Mouse (Mus musculus): ENCODE results near the gene Tns2. TPM values are rescaled to one million over a fixed set of nuclear protein-coding genes. Genes with fewer than 3 reads are reported as not detected.
"Not testable (repeated sequence)": the region's sequence is repeated elsewhere in the genome, so short reads cannot be mapped to it uniquely, and the experiment has no call there.

The Tns2 gene
- total and polyA plus RNA-seq, 2 experiments from 2014 or later: 5.5 to 9.2 TPM

GRCm38 (mm10) chr15:102072963-102073558 lies 27.2 kb upstream of the Tns2 start:
- Histone ChIP-seq H3K4me2 (ENCODE audit: low read depth, low read length) (peak overlapping the region; percentile 61), H3K36me3 (ENCODE audit: insufficient read depth, low read length) (no peaks in the 10 kb centered on the region), H3K9ac (replicated peaks; ENCODE audit: low read length) (peak overlapping the region; percentile 46), H3K27me3 (ENCODE audit: insufficient read depth, low read length) (no peaks in the 10 kb centered on the region), H3K27ac (peak overlapping the region; percentile 58; the same call in 1 of the 2 replicates), H3K4me1 (ENCODE audit: insufficient read depth, low read length) (peaks cover 8% of the 10 kb centered on the region; the same call in 1 of the 2 replicates), H3K4me3 (ENCODE audit: low read length) (peak overlapping the region; percentile 96), H3K9me3 (ENCODE audit: low read length) (no peaks in the 10 kb centered on the region)
- 15% methylated on average over 6 of the region's 6 CpGs for WGBS
- TF ChIP-seq CTCF (IDR thresholded peaks at IDR 0.05; ENCODE audit: low read depth): no peak
- ATAC-seq: peak; percentile 30; the same call in 1 of the 2 replicates
- no peak for DNase-seq (ENCODE audit: low spot score)

GRCm38 (mm10) chr15:102073559-102074069 lies 26.6 kb upstream of the Tns2 start, which contains the start of gene Eif4b:
Eif4b (plus strand) TSS chr15:102073773.
- ATAC-seq: peak; percentile 96

GRCm38 (mm10) chr15:102074070-102074731 lies 26.0 kb upstream of the Tns2 start:
- ATAC-seq (peak; percentile 73), DNase-seq (ENCODE audit: low spot score) (peak; percentile 83)
- Histone ChIP-seq H3K36me3 (ENCODE audit: insufficient read depth, low read length) (no peaks in the 10 kb centered on the region), H3K4me3 (ENCODE audit: low read length) (peak overlapping the region; percentile 96), H3K27ac (peak overlapping the region; percentile 99), H3K27me3 (ENCODE audit: insufficient read depth, low read length) (no peaks in the 10 kb centered on the region), H3K4me2 (ENCODE audit: low read depth, low read length) (peak overlapping the region; percentile 83), H3K9ac (replicated peaks; ENCODE audit: low read length) (peak overlapping the region; percentile 95), H3K4me1 (ENCODE audit: insufficient read depth, low read length) (peaks cover 8% of the 10 kb centered on the region; the same call in 1 of the 2 replicates), H3K9me3 (ENCODE audit: low read length) (no peaks in the 10 kb centered on the region)
- no peak for TF ChIP-seq CTCF (IDR thresholded peaks at IDR 0.05; ENCODE audit: low read depth)
- WGBS: under 1% methylated on average over 53 of the region's 57 CpGs

More at GRCm38 (mm10) chr15:102073559-102074069, 26.6 kb upstream of the Tns2 start, which contains the start of gene Eif4b:
- Histone ChIP-seq H3K27me3 (ENCODE audit: insufficient read depth, low read length) (no peaks in the 10 kb centered on the region), H3K4me1 (ENCODE audit: insufficient read depth, low read length) (peaks cover 8% of the 10 kb centered on the region; the same call in 1 of the 2 replicates), H3K36me3 (ENCODE audit: insufficient read depth, low read length) (no peaks in the 10 kb centered on the region), H3K9me3 (ENCODE audit: low read length) (no peaks in the 10 kb centered on the region), H3K27ac (peak within 1 kb of the TSS; percentile 99), H3K4me3 (ENCODE audit: low read length) (peak within 1 kb of the TSS; percentile 96), H3K4me2 (ENCODE audit: low read depth, low read length) (peak within 1 kb of the TSS; percentile 83), H3K9ac (replicated peaks; ENCODE audit: low read length) (peak within 1 kb of the TSS; percentile 95)
- no peak for TF ChIP-seq CTCF (IDR thresholded peaks at IDR 0.05; ENCODE audit: low read depth)
- DNase-seq (ENCODE audit: low spot score): peak; percentile 100
- WGBS: under 1% methylated on average over 57 of the region's 58 CpGs

DNA sequence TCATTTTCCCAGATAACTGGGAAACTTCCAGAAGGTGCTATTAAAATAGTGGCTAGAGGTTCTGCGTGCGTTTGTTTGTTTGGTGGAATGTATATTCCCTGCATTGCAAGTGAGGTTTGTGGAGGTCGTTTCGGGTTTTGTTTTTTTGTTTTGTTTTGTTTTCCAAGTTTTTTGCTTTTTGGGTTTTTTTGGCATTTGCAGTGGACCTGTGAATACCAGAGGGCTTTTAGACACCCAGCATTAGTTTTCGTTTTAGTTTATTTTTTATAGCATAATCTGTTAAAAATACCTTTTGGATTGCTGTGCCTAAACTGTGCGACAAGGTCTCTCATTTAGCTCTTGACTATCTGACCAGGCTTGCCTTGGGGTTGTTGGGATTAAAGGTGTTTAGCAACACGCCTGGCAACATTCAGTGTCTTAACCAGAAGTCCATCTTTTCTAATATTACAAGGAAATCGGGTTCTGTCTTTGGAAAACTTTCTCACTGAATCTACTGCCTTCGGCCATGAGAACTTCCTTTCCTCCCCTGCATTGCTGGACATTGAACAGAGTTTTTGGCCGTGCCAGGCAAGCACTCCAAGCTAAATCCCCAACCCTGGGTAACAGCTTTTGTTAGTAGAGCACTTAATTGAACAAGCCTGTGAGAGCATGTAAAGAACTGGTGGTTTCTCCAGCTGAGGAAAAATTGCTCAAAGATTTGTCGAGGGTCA lies 25.2 kb upstream of the Tns2 start:
- peak overlapping the region; percentile 95 for H3K9ac ChIP-seq (replicated peaks; ENCODE audit: low read length)
- no peaks in the 10 kb centered on the region for H3K9me3 ChIP-seq (ENCODE audit: low read length)
- 15% methylated on average over 11 of the region's 11 CpGs for WGBS
- ATAC-seq: no peak
- H3K4me1 ChIP-seq (ENCODE audit: insufficient read depth, low read length): peaks cover 8% of the 10 kb centered on the region; the same call in 1 of the 2 replicates
- H3K27ac ChIP-seq: 0 out of 2 replicates have a peak overlapping the region, but pooled peaks have one; percentile 99
- no peak for TF ChIP-seq CTCF (IDR thresholded peaks at IDR 0.05; ENCODE audit: low read depth)
- H3K27me3 ChIP-seq (ENCODE audit: insufficient read depth, low read length): no peaks in the 10 kb centered on the region
- no peaks in the 10 kb centered on the region for H3K36me3 ChIP-seq (ENCODE audit: insufficient read depth, low read length)
- no peak for DNase-seq (ENCODE audit: low spot score)
- peak overlapping the region; percentile 96 for H3K4me3 ChIP-seq (ENCODE audit: low read length)
- peak overlapping the region; percentile 83 for H3K4me2 ChIP-seq (ENCODE audit: low read depth, low read length)

- no peak overlapping the region for H3K4me2 ChIP-seq (ENCODE audit: low read depth, low read length)
- TF ChIP-seq CTCF (IDR thresholded peaks at IDR 0.05; ENCODE audit: low read depth): no peak
- 94% methylated on average over 2 of the region's 2 CpGs for WGBS
Measured at GRCm38 (mm10) chr15:102077111-102077677, 23.0 kb upstream of the Tns2 start.

DNA sequence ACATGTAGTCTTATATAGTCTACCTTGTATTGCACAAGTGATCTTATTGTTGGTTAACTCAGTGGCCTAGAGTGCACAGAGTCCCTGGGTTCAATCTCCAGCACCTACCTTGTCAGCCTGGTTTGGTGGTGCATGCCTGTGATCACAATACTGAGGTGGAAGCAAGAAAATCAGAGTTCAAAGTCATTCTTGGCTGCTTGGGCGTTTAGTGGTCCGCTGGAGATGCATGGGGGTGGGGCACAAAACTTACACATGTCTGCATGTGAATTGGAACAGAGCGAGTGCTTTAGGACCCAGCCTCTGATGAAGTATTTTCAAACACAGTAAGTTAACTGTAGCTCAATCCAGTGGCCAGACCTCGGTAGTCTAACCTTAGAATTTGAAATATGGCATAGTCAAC lies 21.0 kb upstream of the Tns2 start:
- Histone ChIP-seq H3K9me3 (ENCODE audit: low read length) (no peaks in the 10 kb centered on the region), H3K4me2 (ENCODE audit: low read depth, low read length) (no peak overlapping the region), H3K27me3 (ENCODE audit: insufficient read depth, low read length) (no peaks in the 10 kb centered on the region), H3K36me3 (ENCODE audit: insufficient read depth, low read length) (peaks cover 10% of the 10 kb centered on the region; the same call in 1 of the 2 replicates), H3K27ac (no peak overlapping the region), H3K4me1 (ENCODE audit: insufficient read depth, low read length) (peaks cover 6% of the 10 kb centered on the region; the same call in 1 of the 2 replicates), H3K4me3 (ENCODE audit: low read length) (no peak overlapping the region), H3K9ac (replicated peaks; ENCODE audit: low read length) (no peak overlapping the region)
- ATAC-seq (no peak), DNase-seq (ENCODE audit: low spot score) (no peak)
- no peak for TF ChIP-seq CTCF (IDR thresholded peaks at IDR 0.05; ENCODE audit: low read depth)
- WGBS: 71% methylated on average over 4 of the region's 4 CpGs

More at GRCm38 (mm10) chr15:102077111-102077677, 23.0 kb upstream of the Tns2 start:
- Histone ChIP-seq H3K36me3 (ENCODE audit: insufficient read depth, low read length) (peaks cover 1% of the 10 kb centered on the region; the same call in 1 of the 2 replicates), H3K27me3 (ENCODE audit: insufficient read depth, low read length) (no peaks in the 10 kb centered on the region), H3K4me1 (ENCODE audit: insufficient read depth, low read length) (peaks cover 8% of the 10 kb centered on the region; the same call in 1 of the 2 replicates), H3K27ac (no peak overlapping the region), H3K9me3 (ENCODE audit: low read length) (no peaks in the 10 kb centered on the region), H3K9ac (replicated peaks; ENCODE audit: low read length) (no peak overlapping the region), H3K4me3 (ENCODE audit: low read length) (no peak overlapping the region)
- ATAC-seq (no peak), DNase-seq (ENCODE audit: low spot score) (no peak)

GRCm38 (mm10) chr15:102079924-102080323 lies 20.3 kb upstream of the Tns2 start:
- H3K36me3 ChIP-seq (ENCODE audit: insufficient read depth, low read length): peaks cover 17% of the 10 kb centered on the region
- not testable (repeated sequence) for DNase-seq (ENCODE audit: low spot score); H3K4me3 ChIP-seq (ENCODE audit: low read length); H3K27me3 ChIP-seq (ENCODE audit: insufficient read depth, low read length); H3K9me3 ChIP-seq (ENCODE audit: low read length); H3K4me1 ChIP-seq (ENCODE audit: insufficient read depth, low read length); H3K4me2 ChIP-seq (ENCODE audit: low read depth, low read length); ATAC-seq; H3K27ac ChIP-seq; H3K9ac ChIP-seq (replicated peaks; ENCODE audit: low read length)
- WGBS: 77% methylated on average over 8 of the region's 8 CpGs
